Mouse (Mus musculus): ENCODE measurements around the gene Rpl23. TPM values are rescaled to one million over a fixed set of nuclear protein-coding genes. Genes with fewer than 3 reads are reported as not detected.

Rpl23 gene
- polyA plus RNA-seq, 1 experiment from 2014 or later = 585 TPM

- H3K9ac ChIP-seq (ENCODE audit: low read length) = no peak overlapping the region
- no peak overlapping the region for H3K4me2 ChIP-seq (replicated peaks; ENCODE audit: low read depth)
- no peaks in the 10 kb centered on the region for H3K9me3 ChIP-seq (ENCODE audit: control insufficient read depth, low read length)
- peak; percentile 76 for DNase-seq (ENCODE audit: low spot score)
- H3K27ac ChIP-seq (replicated peaks) = peak overlapping the region; percentile 56
- H3K36me3 ChIP-seq (ENCODE audit: control insufficient read depth, insufficient read depth, low read length) = peaks cover 6% of the 10 kb centered on the region; the same call in 1 of the 2 replicates
- H3K4me3 ChIP-seq (ENCODE audit: low read depth, low read length) = no peak overlapping the region
- peak; percentile 31 for ATAC-seq (ENCODE audit: low FRiP score, low TSS enrichment)
- TF ChIP-seq EP300 (optimal IDR thresholded peaks at IDR 0.05) (no peak), CTCF (IDR thresholded peaks at IDR 0.05; ENCODE audit: low read depth) (no peak)
- H3K4me1 ChIP-seq (replicated peaks; ENCODE audit: control insufficient read depth, insufficient read depth) = peaks cover 12% of the 10 kb centered on the region
- H3K27me3 ChIP-seq (ENCODE audit: control insufficient read depth, insufficient read depth, low read length) = no peaks in the 10 kb centered on the region
- 35% methylated on average over 5 of the region's 5 CpGs for WGBS
Measured at GRCm38 (mm10) chr11:97817379-97817778, 35.1 kb upstream of the Rpl23 start.

DNA sequence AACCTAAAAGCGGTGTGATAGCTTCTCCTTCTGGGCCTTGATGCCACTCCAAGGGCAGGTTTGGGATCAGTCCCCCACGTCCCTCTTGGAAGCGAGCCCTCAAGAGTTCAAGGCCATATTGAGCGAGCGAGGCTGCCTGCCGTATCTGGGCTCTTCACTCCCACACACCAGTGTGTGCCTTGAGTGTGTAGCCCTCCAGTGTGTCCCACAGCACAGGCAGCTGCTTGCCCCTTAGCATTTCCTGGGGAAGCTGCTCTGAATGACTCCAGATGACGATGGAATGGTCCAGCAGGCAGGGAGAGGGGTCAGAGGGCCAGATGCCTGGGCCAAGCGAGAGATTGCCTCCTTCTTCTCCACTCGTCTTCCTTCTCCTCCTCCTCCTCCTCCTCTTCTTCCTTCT, 34.7 kb upstream of the Rpl23 start:
- Histone ChIP-seq H3K4me1 (replicated peaks; ENCODE audit: control insufficient read depth, insufficient read depth) (peaks cover 13% of the 10 kb centered on the region), H3K9ac (ENCODE audit: low read length) (no peak overlapping the region), H3K4me2 (replicated peaks; ENCODE audit: low read depth) (no peak overlapping the region), H3K36me3 (ENCODE audit: control insufficient read depth, insufficient read depth, low read length) (peaks cover 6% of the 10 kb centered on the region; the same call in 1 of the 2 replicates), H3K27ac (replicated peaks) (peak overlapping the region; percentile 63), H3K4me3 (ENCODE audit: low read depth, low read length) (no peak overlapping the region), H3K9me3 (ENCODE audit: control insufficient read depth, low read length) (no peaks in the 10 kb centered on the region), H3K27me3 (ENCODE audit: control insufficient read depth, insufficient read depth, low read length) (no peaks in the 10 kb centered on the region)
- ATAC-seq (ENCODE audit: low FRiP score, low TSS enrichment) (no peak), DNase-seq (ENCODE audit: low spot score) (no peak)
- WGBS = 56% methylated on average over 9 of the region's 9 CpGs
- TF ChIP-seq CTCF (IDR thresholded peaks at IDR 0.05; ENCODE audit: low read depth) (no peak), EP300 (optimal IDR thresholded peaks at IDR 0.05) (no peak)

GRCm38 (mm10) chr11:97816176-97816575, 33.9 kb upstream of the Rpl23 start:
- Histone ChIP-seq H3K4me3 (ENCODE audit: low read depth, low read length) (no peak overlapping the region), H3K27ac (replicated peaks) (peak overlapping the region; percentile 56), H3K4me2 (replicated peaks; ENCODE audit: low read depth) (no peak overlapping the region), H3K36me3 (ENCODE audit: control insufficient read depth, insufficient read depth, low read length) (peaks cover 2% of the 10 kb centered on the region; the same call in 1 of the 2 replicates), H3K27me3 (ENCODE audit: control insufficient read depth, insufficient read depth, low read length) (no peaks in the 10 kb centered on the region), H3K9ac (ENCODE audit: low read length) (no peak overlapping the region), H3K9me3 (ENCODE audit: control insufficient read depth, low read length) (no peaks in the 10 kb centered on the region), H3K4me1 (replicated peaks; ENCODE audit: control insufficient read depth, insufficient read depth) (peaks cover 13% of the 10 kb centered on the region)
- TF ChIP-seq EP300 (optimal IDR thresholded peaks at IDR 0.05) = no peak
- TF ChIP-seq CTCF (IDR thresholded peaks at IDR 0.05; ENCODE audit: low read depth) = no peak
- WGBS = 47% methylated on average over 5 of the region's 5 CpGs
- ATAC-seq (ENCODE audit: low FRiP score, low TSS enrichment) (no peak), DNase-seq (ENCODE audit: low spot score) (no peak)

DNA sequence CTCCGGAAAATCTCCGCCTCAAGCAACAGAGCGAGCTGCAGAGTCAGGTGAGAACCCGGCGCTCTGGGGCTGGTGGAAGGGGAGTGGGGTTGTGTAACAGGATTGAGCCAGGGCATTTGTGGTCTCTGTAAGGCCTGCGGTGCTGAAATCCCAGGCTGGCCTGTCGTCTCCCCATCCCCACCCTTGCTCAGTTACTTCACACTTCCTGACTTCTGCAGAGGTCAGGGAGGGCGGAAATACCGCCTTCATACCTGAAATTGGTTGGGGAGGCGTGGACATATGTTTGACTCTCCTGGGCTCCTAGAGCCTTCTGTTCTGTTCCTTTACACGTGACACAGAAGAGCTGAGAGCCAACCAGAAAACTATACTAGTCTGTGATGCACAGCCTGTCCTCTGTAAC, 33.5 kb upstream of the Rpl23 start:
- Histone ChIP-seq H3K27me3 (ENCODE audit: control insufficient read depth, insufficient read depth, low read length) (no peaks in the 10 kb centered on the region), H3K36me3 (ENCODE audit: control insufficient read depth, insufficient read depth, low read length) (peaks cover 2% of the 10 kb centered on the region; the same call in 1 of the 2 replicates), H3K4me3 (ENCODE audit: low read depth, low read length) (no peak overlapping the region), H3K4me1 (replicated peaks; ENCODE audit: control insufficient read depth, insufficient read depth) (peaks cover 13% of the 10 kb centered on the region), H3K27ac (replicated peaks) (peak overlapping the region; percentile 56; the same call in 1 of the 2 replicates), H3K9me3 (ENCODE audit: control insufficient read depth, low read length) (no peaks in the 10 kb centered on the region), H3K9ac (ENCODE audit: low read length) (peak overlapping the region; percentile 13; the same call in 1 of the 2 replicates), H3K4me2 (replicated peaks; ENCODE audit: low read depth) (no peak overlapping the region)
- ATAC-seq (ENCODE audit: low FRiP score, low TSS enrichment) (no peak), DNase-seq (ENCODE audit: low spot score) (no peak)
- TF ChIP-seq CTCF (IDR thresholded peaks at IDR 0.05; ENCODE audit: low read depth) (no peak), EP300 (optimal IDR thresholded peaks at IDR 0.05) (no peak)
- 66% methylated on average over 11 of the region's 11 CpGs for WGBS

GRCm38 (mm10) chr11:97813746-97814515, 31.7 kb upstream of the Rpl23 start:
- H3K4me2 ChIP-seq (replicated peaks; ENCODE audit: low read depth) = no peak overlapping the region
- DNase-seq (ENCODE audit: low spot score) (peak; percentile 51), ATAC-seq (ENCODE audit: low FRiP score, low TSS enrichment) (no peak)
- no peak overlapping the region for H3K9ac ChIP-seq (ENCODE audit: low read length)
- no peak overlapping the region for H3K4me3 ChIP-seq (ENCODE audit: low read depth, low read length)
- H3K4me1 ChIP-seq (replicated peaks; ENCODE audit: control insufficient read depth, insufficient read depth) = peaks cover 23% of the 10 kb centered on the region
- peaks cover 5% of the 10 kb centered on the region; the same call in 1 of the 2 replicates for H3K36me3 ChIP-seq (ENCODE audit: control insufficient read depth, insufficient read depth, low read length)
- H3K27me3 ChIP-seq (ENCODE audit: control insufficient read depth, insufficient read depth, low read length) = no peaks in the 10 kb centered on the region
- peak overlapping the region; percentile 42 for H3K27ac ChIP-seq (replicated peaks)
- no peaks in the 10 kb centered on the region for H3K9me3 ChIP-seq (ENCODE audit: control insufficient read depth, low read length)
- WGBS = 44% methylated on average over 17 of the region's 17 CpGs
- no peak for TF ChIP-seq CTCF (IDR thresholded peaks at IDR 0.05; ENCODE audit: low read depth)
- no peak for TF ChIP-seq EP300 (optimal IDR thresholded peaks at IDR 0.05)

DNA sequence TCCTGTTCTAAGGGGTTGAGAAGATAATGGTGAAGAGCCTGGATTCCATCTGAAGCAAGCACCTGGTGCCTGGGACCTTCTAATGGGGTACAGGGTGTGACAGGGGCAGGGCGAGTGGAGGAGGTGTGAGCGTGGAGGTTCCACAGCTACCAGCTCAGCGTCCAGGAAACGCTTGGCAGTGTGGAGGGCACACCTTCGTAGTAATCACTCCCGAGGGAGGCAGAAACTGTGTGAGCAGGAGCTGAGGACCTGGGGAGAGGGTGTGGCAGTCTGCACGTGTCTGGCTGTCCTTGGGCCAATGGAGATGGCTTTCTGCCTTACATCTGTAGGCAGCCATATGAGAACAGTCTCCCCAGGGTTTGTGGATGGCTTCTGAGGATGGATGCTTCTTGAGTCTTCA, 30.8 kb upstream of the Rpl23 start:
- no peak overlapping the region for H3K4me2 ChIP-seq (replicated peaks; ENCODE audit: low read depth)
- ATAC-seq (ENCODE audit: low FRiP score, low TSS enrichment) = peak; percentile 60
- H3K4me1 ChIP-seq (replicated peaks; ENCODE audit: control insufficient read depth, insufficient read depth) = peaks cover 31% of the 10 kb centered on the region
- peak; percentile 78 for DNase-seq (ENCODE audit: low spot score)
- peak overlapping the region; percentile 42 for H3K27ac ChIP-seq (replicated peaks)
- TF ChIP-seq CTCF (IDR thresholded peaks at IDR 0.05; ENCODE audit: low read depth) (no peak), EP300 (optimal IDR thresholded peaks at IDR 0.05) (no peak)
- H3K4me3 ChIP-seq (ENCODE audit: low read depth, low read length) = no peak overlapping the region
- 0 out of 2 replicates have a peak, but pooled peaks cover 5% of the 10 kb centered on the region for H3K36me3 ChIP-seq (ENCODE audit: control insufficient read depth, insufficient read depth, low read length)
- 40% methylated on average over 7 of the region's 7 CpGs for WGBS
- H3K9ac ChIP-seq (ENCODE audit: low read length) = 0 out of 2 replicates have a peak overlapping the region, but pooled peaks have one; percentile 5
- H3K27me3 ChIP-seq (ENCODE audit: control insufficient read depth, insufficient read depth, low read length) = no peaks in the 10 kb centered on the region
- no peaks in the 10 kb centered on the region for H3K9me3 ChIP-seq (ENCODE audit: control insufficient read depth, low read length)
